Mouse (Mus musculus): ENCODE data around the gene Nr6a1. TPM values are rescaled to one million over a fixed set of nuclear protein-coding genes. Genes with fewer than 3 reads are reported as not detected.
A peak's percentile ranks its signal among the peaks of the same experiment; 100 is the strongest.

Nr6a1 gene
- polyA plus RNA-seq, 1 experiment from 2014 or later, result 5.2 TPM

GRCm38 (mm10) chr2:38767177-38767931 is 160.1 kb downstream of the Nr6a1 start:
- H3K27ac ChIP-seq, result no peak overlapping the region
- H3K4me2 ChIP-seq (replicated peaks), result no peak overlapping the region
- H3K9me3 ChIP-seq, result no peaks in the 10 kb centered on the region
- H3K4me3 ChIP-seq, result no peak overlapping the region
- no peak for ATAC-seq (ENCODE audit: low FRiP score, low read depth)
- H3K36me3 ChIP-seq, result no peaks in the 10 kb centered on the region
- H3K27me3 ChIP-seq (replicated peaks), result no peaks in the 10 kb centered on the region
- WGBS, result 95% methylated on average over 4 of the region's 4 CpGs
- H3K4me1 ChIP-seq, result no peaks in the 10 kb centered on the region
- H3K9ac ChIP-seq, result no peak overlapping the region

- Histone ChIP-seq H3K36me3 (peaks cover 12% of the 10 kb centered on the region), H3K9me3 (no peaks in the 10 kb centered on the region), H3K27ac (no peak overlapping the region), H3K9ac (no peak overlapping the region), H3K4me2 (replicated peaks) (no peak overlapping the region), H3K4me1 (0 out of 2 replicates have a peak, but pooled peaks cover 2% of the 10 kb centered on the region), H3K4me3 (no peak overlapping the region), H3K27me3 (replicated peaks) (no peaks in the 10 kb centered on the region)
- no peak for ATAC-seq (ENCODE audit: low FRiP score, low read depth)
- WGBS, result 87% methylated on average over 3 of the region's 3 CpGs
These were observed 187.6 kb downstream of the Nr6a1 start for GRCm38 (mm10) chr2:38739847-38740246.

- Histone ChIP-seq H3K4me3 (no peak overlapping the region), H3K9ac (no peak overlapping the region), H3K27ac (no peak overlapping the region), H3K27me3 (replicated peaks) (no peaks in the 10 kb centered on the region), H3K36me3 (peaks cover 12% of the 10 kb centered on the region), H3K4me1 (0 out of 2 replicates have a peak, but pooled peaks cover 4% of the 10 kb centered on the region), H3K9me3 (no peaks in the 10 kb centered on the region), H3K4me2 (replicated peaks) (no peak overlapping the region)
- peak; percentile 63 for ATAC-seq (ENCODE audit: low FRiP score, low read depth)
- WGBS, result 35% methylated on average over 7 of the region's 7 CpGs
These were observed 188.1 kb downstream of the Nr6a1 start for GRCm38 (mm10) chr2:38739410-38739809.

GRCm38 (mm10) chr2:38738601-38739301 is 188.7 kb downstream of the Nr6a1 start:
- ATAC-seq (ENCODE audit: low FRiP score, low read depth), result no peak
- Histone ChIP-seq H3K27me3 (replicated peaks) (no peaks in the 10 kb centered on the region), H3K4me1 (0 out of 2 replicates have a peak, but pooled peaks cover 4% of the 10 kb centered on the region), H3K27ac (no peak overlapping the region), H3K4me3 (no peak overlapping the region), H3K4me2 (replicated peaks) (no peak overlapping the region), H3K9me3 (no peaks in the 10 kb centered on the region), H3K9ac (no peak overlapping the region), H3K36me3 (peaks cover 12% of the 10 kb centered on the region)
- WGBS, result 93% methylated on average over 14 of the region's 14 CpGs

GRCm38 (mm10) chr2:38735740-38736139 is 191.7 kb downstream of the Nr6a1 start:
- no peak overlapping the region for H3K4me2 ChIP-seq (replicated peaks)
- H3K36me3 ChIP-seq, result peaks cover 12% of the 10 kb centered on the region
- no peak overlapping the region for H3K27ac ChIP-seq
- 0 out of 2 replicates have a peak, but pooled peaks cover 4% of the 10 kb centered on the region for H3K4me1 ChIP-seq
- H3K4me3 ChIP-seq, result no peak overlapping the region
- no peak for ATAC-seq (ENCODE audit: low FRiP score, low read depth)
- no peaks in the 10 kb centered on the region for H3K27me3 ChIP-seq (replicated peaks)
- H3K9me3 ChIP-seq, result no peaks in the 10 kb centered on the region
- H3K9ac ChIP-seq, result no peak overlapping the region

GRCm38 (mm10) chr2:38734721-38735120 is 192.8 kb downstream of the Nr6a1 start:
- no peak for ATAC-seq (ENCODE audit: low FRiP score, low read depth)
- Histone ChIP-seq H3K9me3 (no peaks in the 10 kb centered on the region), H3K9ac (no peak overlapping the region), H3K27me3 (replicated peaks) (no peaks in the 10 kb centered on the region), H3K4me1 (0 out of 2 replicates have a peak, but pooled peaks cover 4% of the 10 kb centered on the region), H3K36me3 (peaks cover 12% of the 10 kb centered on the region), H3K4me2 (replicated peaks) (no peak overlapping the region), H3K27ac (no peak overlapping the region), H3K4me3 (no peak overlapping the region)
- WGBS, result 69% methylated on average over 5 of the region's 5 CpGs

GRCm38 (mm10) chr2:38730331-38730827 is 197.1 kb downstream of the Nr6a1 start:
- H3K9ac ChIP-seq, result no peak overlapping the region
- WGBS, result 91% methylated on average over 6 of the region's 6 CpGs
- H3K4me1 ChIP-seq, result 0 out of 2 replicates have a peak, but pooled peaks cover 4% of the 10 kb centered on the region
- no peak overlapping the region for H3K4me2 ChIP-seq (replicated peaks)
- no peak overlapping the region for H3K27ac ChIP-seq
- H3K4me3 ChIP-seq, result no peak overlapping the region
- H3K36me3 ChIP-seq, result peaks cover 3% of the 10 kb centered on the region; the same call in 1 of the 2 replicates
- H3K9me3 ChIP-seq, result no peaks in the 10 kb centered on the region
- no peaks in the 10 kb centered on the region for H3K27me3 ChIP-seq (replicated peaks)
- no peak for ATAC-seq (ENCODE audit: low FRiP score, low read depth)

- no peaks in the 10 kb centered on the region for H3K27me3 ChIP-seq (replicated peaks)
- no peak overlapping the region for H3K9ac ChIP-seq
- no peak overlapping the region for H3K4me3 ChIP-seq
- no peak for ATAC-seq (ENCODE audit: low FRiP score, low read depth)
- H3K4me1 ChIP-seq, result no peaks in the 10 kb centered on the region
- H3K36me3 ChIP-seq, result peaks cover 3% of the 10 kb centered on the region; the same call in 1 of the 2 replicates
- WGBS, result 42% methylated on average over 3 of the region's 3 CpGs
- no peak overlapping the region for H3K27ac ChIP-seq
- H3K9me3 ChIP-seq, result no peaks in the 10 kb centered on the region
- H3K4me2 ChIP-seq (replicated peaks), result no peak overlapping the region
These were observed 202.1 kb downstream of the Nr6a1 start for GRCm38 (mm10) chr2:38725427-38725826.

- H3K9ac ChIP-seq, result no peak overlapping the region
- H3K27ac ChIP-seq, result no peak overlapping the region
- peaks cover 3% of the 10 kb centered on the region; the same call in 1 of the 2 replicates for H3K4me1 ChIP-seq
- 83% methylated on average over 4 of the region's 4 CpGs for WGBS
- no peaks in the 10 kb centered on the region for H3K27me3 ChIP-seq (replicated peaks)
- H3K9me3 ChIP-seq, result no peaks in the 10 kb centered on the region
- no peak overlapping the region for H3K4me2 ChIP-seq (replicated peaks)
- H3K36me3 ChIP-seq, result peaks cover 3% of the 10 kb centered on the region; the same call in 1 of the 2 replicates
- no peak for ATAC-seq (ENCODE audit: low FRiP score, low read depth)
- H3K4me3 ChIP-seq, result no peak overlapping the region
These were observed 204.1 kb downstream of the Nr6a1 start for GRCm38 (mm10) chr2:38723378-38723777.

GRCm38 (mm10) chr2:38722076-38722475 is 205.4 kb downstream of the Nr6a1 start:
- 32% methylated on average over 4 of the region's 4 CpGs for WGBS
- no peaks in the 10 kb centered on the region for H3K36me3 ChIP-seq
- no peak overlapping the region for H3K9ac ChIP-seq
- no peak overlapping the region for H3K4me3 ChIP-seq
- H3K27me3 ChIP-seq (replicated peaks), result no peaks in the 10 kb centered on the region
- H3K27ac ChIP-seq, result no peak overlapping the region
- no peak overlapping the region for H3K4me2 ChIP-seq (replicated peaks)
- H3K9me3 ChIP-seq, result no peaks in the 10 kb centered on the region
- ATAC-seq (ENCODE audit: low FRiP score, low read depth), result no peak
- peaks cover 3% of the 10 kb centered on the region; the same call in 1 of the 2 replicates for H3K4me1 ChIP-seq

- H3K9ac ChIP-seq, result no peak overlapping the region
- peaks cover 3% of the 10 kb centered on the region; the same call in 1 of the 2 replicates for H3K4me1 ChIP-seq
- 55% methylated on average over 2 of the region's 2 CpGs for WGBS
- H3K4me2 ChIP-seq (replicated peaks), result no peak overlapping the region
- ATAC-seq (ENCODE audit: low FRiP score, low read depth), result no peak
- H3K27me3 ChIP-seq (replicated peaks), result no peaks in the 10 kb centered on the region
- H3K27ac ChIP-seq, result no peak overlapping the region
- no peak overlapping the region for H3K4me3 ChIP-seq
- H3K36me3 ChIP-seq, result no peaks in the 10 kb centered on the region
- no peaks in the 10 kb centered on the region for H3K9me3 ChIP-seq
These were observed 206.8 kb downstream of the Nr6a1 start for GRCm38 (mm10) chr2:38720661-38721060.

GRCm38 (mm10) chr2:38719354-38719753 is 208.1 kb downstream of the Nr6a1 start:
- WGBS, result 76% methylated on average over 6 of the region's 6 CpGs
- Histone ChIP-seq H3K4me3 (no peak overlapping the region), H3K9me3 (no peaks in the 10 kb centered on the region), H3K4me2 (replicated peaks) (no peak overlapping the region), H3K9ac (no peak overlapping the region), H3K36me3 (no peaks in the 10 kb centered on the region), H3K27ac (no peak overlapping the region), H3K27me3 (replicated peaks) (peaks cover under 1% of the 10 kb centered on the region; the same call in 1 of the 2 replicates), H3K4me1 (peaks cover 3% of the 10 kb centered on the region; the same call in 1 of the 2 replicates)
- ATAC-seq (ENCODE audit: low FRiP score, low read depth), result no peak

Measured in neural tube, embryonic 12.5 days (tissue).